Mouse (Mus musculus) ovary, adult 18-20 months (tissue): ENCODE measurements around the gene Rer1.

Source experiments
- DNase-seq: peaks from one replicate; pipeline ENCODE4 v3.0.0; 2022; ENCODE audit warnings: low spot score, mixed read lengths

Rer1 gene

DNA sequence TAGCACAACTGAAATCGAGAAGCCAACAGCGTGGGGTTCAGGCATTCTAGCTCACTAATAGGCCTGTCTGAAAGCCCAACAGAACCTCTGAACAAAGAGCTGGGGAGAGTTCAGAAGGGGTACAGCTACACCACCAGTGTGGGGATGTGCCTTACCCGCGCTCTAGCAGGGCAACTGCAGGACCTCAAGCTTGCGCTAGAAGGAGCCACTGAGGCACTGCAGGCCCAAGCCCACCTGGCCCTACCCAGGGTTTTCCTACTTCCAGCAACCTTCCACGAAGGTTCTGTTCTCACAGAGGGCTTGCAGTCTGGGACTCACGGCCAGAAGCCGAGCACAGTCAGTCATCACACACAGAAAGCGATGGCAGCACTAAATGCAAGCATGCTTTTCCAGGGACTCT lies 11.0 kb downstream of the Rer1 start:
- DNase-seq = no peak

DNA sequence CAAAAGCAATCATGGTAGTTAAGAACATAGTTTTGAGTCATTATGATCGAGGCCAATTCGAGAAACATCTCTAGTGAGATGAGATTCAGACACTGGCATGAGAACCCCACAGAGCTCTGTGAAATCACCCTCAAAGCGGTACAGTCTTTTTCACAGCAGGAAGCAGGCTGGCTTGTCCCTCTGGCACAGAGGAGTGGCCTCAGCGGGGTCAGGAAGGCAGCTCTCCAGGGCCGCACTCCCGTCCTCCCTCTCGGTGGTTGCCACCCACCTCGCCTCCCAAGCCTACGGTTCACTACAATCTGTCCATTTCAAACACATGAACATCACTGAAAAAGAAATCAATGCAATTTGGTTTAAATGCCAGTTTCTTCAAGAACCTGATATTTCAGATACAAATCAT lies 11.8 kb downstream of the Rer1 start:
- DNase-seq = no peak

DNA sequence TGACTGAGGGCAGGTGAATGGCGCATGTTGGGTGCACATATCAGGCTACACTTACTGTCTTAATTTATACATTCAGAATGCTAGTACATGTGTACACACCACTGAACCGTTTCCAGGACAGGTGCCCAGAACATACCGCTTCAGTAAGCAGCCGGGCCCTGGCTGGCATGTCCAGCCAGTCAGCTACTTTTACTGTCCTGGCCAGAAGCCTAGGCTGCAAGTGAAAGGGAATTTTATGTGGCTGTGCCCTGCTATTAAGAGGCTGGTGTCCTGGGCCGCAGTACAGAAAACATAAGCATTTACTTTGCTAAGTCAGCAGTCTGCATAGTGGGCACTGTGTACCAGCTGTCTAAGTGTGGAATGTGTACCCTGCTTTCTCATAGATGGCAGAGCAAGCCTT lies 15.3 kb downstream of the Rer1 start:
- no peak for DNase-seq

DNA sequence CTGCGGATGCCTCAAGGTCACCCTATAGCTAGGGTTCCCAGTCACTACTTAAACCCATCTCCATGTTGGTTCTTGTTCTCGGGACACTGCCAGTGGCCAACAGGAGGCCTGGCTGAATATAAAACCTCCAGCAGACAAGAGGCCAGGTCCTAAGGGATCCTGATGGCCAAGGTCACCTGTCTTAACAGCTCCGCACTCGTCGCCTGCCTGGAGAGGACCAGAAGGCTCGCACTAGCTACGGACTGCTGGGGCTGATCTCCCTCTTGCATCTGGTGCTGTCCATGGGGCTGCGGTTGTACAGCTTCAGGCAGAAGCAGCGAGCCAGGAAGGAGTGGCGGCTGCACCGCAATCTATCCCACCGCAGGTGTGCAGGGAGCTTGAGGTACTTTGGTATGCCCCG lies 16.0 kb downstream of the Rer1 start:
- no peak for DNase-seq

DNA sequence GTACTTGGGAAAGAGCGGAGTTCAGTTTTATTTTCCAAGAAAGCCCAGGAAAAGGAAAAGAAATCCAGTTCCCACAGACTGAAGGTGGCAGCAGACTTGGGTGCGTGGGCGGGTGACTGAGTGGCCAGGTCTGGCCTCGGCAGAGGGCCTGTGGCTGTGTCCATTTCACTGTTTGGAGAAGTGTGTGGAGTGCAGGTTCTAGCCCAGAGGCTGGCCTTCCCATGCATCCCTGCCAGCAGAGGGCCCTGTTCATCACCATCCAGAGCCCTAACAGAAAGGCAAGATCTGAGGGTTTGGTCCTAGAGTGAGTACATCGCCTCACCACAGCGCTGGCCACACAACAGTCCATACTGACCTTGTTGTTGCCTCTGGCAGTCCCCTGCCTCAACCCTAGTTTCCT lies 17.0 kb downstream of the Rer1 start:
- DNase-seq = no peak

DNA sequence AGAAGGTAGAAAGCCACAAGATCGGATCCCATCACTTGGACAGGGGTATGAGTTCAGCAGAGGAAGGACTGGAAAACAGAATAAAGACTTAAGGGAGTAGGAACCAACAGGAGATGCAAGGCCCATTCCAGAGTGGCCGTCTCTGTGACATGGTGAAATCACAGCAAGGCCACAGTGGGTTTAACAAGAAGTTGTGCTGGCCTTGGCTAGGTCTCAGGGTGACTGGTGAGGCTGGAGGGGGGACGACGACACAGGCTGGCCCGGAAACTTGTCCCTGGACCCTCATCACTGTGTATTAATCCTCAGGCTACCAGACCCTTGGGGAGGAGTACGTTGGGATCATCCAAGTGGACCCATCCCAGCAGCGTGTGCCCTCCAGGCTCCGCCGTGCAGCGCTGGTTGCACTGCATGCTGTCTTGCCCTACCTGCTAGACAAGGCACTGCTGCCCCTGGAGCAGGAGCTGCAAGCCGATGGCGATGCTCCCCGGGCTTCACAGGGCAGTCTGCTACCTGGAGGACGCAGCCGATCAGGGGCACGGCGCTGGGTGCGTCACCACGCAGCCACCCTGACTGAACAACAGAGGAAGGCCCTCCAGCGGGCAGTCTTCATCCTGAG lies 17.7 kb downstream of the Rer1 start:
- DNase-seq = no peak

DNA sequence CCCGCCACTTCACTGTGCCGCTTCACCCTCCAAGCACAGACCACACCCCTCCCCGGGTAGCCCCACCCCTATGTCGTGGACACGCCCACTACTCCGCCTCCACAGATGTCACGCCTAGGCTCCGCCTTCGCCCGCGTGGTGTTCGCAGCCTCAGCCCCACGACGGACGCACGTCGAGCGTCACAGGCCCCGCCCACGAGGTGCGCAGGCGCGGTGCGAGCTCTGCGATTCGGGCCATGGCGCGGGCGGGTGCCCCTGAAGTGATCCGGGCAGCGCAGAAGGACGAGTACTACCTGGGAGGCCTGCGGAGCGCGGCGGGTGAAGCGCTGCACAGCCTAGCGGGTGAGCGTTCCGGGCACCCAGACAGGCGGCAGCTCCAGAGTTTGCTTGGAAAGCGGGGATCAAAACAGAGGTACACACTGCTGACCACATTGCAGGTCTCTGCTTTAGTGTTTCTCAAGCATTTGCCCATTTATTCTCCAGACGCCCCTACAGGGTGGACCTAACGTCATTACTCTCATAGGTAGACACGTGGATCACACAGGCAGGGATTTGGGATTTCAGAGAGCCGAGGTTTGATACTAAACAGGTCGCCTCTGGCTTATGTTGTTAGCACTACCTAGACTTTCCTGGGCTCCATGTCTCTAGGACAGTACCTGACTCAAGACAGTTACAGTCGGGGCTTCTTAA lies 19.2 kb downstream of the Rer1 start, which contains the start of gene Pex10:
TSS of gene Pex10 (plus strand) at position 183 of the 689 bp plus-strand sequence.
- DNase-seq = peak; percentile 94

DNA sequence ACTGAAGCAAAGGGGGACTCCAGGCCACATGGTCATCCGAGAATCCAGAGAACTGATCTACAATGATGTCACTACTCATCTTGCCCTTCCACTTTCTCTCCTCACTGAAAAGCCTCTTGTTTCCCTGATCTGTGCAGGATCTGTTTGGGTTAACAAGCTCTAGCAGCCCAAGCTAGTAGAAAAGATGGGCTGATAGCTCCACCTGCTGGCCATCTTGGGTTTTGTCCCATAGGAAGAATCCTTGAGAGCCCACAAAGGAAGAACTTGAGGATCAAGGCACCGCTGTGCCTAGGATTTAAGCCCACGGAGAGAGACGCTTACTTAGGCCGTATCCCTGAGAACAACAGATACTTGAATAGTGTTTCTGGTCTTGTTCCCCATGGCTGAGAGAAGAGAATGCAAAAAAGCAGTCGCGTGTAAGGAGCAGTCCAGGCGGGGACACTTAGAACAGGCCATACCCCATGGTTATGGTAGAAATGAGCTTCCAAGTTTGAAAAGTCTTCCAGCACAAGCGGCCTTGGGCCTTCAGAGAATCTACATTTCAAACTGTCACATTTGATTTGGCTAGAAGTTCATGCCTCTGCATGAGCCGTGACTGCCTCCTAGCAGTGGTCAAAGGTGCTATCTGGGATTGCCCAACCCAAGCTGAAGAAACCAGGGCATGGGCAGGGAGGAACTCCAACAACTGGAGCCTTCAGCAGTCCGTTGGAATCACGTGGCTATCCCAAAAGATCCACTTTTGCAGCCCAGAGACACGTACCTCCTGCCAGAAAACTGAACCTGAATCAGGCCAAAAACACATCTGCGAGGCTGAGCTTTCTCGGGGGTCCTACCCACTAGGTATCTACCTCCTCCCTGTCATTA lies 20.0 kb downstream of the Rer1 start:
- DNase-seq = peak; percentile 66

DNA sequence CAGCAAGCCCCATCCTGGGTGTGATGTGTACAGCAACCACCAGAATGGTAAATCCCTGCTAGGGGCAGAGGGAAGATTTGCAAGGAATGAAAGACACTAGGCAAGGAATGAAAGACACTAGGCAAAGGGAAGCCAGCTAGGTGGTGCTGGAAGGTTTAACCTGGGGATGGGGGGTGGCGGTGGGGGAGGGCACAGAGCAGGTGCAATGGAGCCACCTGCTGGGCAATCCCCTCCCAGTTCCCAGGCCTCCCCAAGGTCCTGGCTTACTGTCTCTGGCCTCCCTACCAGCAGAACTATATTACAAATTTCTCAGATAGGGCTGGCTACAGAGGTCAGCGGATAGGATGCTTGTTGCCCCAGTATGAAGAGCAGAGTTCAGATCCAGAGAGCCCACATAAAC lies 21.7 kb downstream of the Rer1 start:
- DNase-seq = no peak

DNA sequence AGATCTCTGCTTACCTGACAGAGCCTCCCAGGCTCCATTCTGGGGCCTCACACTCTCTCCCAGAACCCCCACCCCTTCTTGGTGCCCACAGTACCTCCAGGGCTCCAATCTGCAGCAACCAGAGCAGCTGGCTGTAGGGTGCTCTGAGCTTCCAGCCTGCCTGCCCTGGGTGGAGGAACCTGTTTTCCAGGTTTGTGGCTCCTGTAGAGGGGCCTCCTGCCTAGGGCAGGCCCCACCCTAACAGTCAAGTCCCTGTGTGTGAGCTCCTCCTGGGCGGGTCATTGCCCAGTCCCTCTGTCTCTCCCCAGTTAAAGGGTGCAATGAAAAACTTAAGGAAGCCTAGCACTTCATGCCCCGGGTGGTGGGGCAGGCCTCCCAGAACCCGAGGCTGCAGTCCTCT lies 22.3 kb downstream of the Rer1 start:
- no peak for DNase-seq

DNA sequence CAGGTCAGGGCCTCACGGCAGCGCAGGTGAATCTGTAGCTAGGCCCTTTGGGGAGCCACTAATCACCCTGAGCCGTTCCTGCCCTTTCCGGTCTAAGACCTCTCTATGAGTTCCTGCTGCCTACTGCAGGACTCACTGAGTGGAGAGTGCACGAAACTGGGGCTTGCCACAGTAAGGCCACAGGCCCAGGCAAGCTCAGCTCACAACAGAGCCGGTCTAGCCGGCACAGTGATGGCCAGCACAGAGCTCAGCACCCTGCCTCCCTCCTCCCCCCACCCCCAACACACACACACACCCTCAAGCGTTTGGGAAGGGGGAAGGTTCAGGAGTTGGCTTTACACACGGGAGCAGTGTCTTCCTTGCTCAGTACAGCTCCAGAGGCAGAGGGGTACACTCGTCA lies 27.9 kb downstream of the Rer1 start:
- DNase-seq = no peak

DNA sequence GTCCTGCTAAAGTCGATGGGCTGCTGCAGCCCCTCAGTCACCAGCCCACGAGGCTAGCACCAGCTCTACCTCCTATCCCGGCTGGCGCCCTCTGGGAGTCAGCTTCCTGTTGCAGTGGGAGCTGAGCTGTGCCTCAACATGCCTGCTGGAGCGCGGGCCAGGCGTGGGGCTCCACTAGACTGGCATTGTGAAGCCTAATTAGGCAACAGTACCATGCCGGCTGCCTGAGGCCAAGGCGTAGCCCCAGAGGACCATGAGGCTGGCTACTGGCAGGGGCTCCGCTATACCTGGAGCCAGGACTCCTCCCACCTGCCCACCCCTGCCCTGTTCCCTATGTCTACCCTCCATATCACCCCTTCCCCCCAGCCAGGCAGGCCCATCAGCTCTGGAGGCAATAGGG lies 29.5 kb downstream of the Rer1 start, which contains the start of gene Plch2:
TSS of gene Plch2 (minus strand) at position 61 of the 400 bp plus-strand sequence.
- no peak for DNase-seq

DNA sequence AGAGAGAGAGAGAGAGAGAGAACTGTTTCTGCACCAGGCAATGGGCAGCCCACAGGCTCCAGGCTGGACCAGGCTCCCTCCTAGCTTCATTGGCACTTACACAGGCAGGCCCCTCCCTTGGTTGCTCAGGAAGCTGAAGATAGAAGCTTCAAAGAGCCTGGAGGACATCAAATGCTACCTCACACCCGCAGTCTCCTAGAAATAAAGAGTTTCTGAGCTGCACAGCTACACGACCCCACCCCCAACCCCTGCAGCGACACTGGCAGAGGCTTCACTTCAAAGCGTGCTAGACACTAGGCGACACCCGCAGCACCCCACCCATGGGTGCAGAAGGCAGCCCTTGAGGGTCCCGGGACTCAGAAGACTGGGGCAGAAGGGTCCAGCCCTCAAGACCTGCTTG lies 36.1 kb downstream of the Rer1 start:
- no peak for DNase-seq

DNA sequence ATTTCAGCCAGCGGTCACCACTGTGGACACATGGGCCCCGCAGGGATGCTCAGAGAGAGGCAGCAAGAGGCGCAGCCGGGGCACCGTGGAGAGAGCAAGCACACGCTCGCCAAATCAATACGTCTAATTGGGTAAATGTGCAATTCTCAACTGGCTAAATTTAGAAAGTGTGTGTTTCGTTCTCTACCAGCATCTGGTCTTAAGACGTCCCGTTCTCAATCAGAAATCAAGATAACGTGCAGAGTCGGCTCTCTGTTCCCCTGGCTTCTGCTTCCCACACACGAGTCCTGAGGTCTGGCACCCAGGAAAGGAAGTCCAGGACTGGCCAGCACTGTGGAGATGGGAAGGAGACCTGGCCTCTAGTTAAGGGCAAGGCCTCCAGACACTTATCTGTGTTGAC lies 39.5 kb downstream of the Rer1 start:
- DNase-seq = no peak

DNA sequence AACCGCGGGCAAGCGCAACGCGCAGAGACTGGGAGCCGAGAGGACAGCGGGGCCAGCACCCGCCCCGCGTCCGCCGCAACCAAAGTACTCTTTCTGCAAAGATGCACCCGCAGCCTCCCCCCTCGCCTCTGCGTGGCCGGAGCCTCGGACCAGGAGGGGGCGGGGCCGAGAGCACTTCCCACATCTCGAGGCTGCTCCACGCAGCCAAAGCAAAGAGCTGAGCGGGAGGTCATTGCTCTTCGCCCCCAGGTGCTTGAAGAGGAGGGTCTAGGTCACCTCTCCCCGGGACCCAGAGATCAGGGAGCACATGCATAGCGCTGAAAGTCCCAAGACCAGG lies 42.9 kb downstream of the Rer1 start:
- DNase-seq = no peak

DNA sequence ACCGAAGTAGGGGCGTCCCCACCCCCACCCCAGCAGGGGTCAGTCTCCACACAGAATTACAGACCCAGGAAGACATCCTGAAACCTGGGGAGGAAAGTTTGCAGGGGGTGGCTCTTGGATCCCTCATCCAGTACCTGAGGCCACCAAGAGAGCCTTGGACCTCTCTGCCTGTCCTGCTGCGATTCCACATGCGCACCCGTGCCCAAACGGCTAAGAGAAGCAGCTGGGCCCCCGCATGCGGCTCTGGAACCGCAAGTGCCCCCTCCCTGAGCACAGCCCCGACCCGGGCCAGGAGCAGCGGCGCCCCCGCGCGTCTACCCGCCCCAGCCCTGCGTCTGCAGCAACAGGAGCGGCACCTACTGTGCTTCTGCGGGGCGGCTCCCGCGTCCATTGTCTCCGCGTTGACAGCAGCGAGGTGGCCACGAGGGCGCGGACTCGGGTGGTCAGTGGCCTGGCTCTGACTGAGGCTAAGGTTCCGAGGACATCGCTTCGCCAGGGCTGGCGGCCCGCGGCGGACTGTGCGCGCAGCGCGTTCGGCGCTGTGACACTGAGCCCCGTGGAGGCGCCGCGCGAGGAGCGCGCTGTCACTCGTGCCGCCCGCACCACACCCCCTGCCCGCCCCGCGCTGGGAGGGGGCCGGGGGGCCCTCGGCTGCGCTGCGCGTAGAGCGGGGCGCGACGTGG lies 43.4 kb downstream of the Rer1 start:
- no peak for DNase-seq

DNA sequence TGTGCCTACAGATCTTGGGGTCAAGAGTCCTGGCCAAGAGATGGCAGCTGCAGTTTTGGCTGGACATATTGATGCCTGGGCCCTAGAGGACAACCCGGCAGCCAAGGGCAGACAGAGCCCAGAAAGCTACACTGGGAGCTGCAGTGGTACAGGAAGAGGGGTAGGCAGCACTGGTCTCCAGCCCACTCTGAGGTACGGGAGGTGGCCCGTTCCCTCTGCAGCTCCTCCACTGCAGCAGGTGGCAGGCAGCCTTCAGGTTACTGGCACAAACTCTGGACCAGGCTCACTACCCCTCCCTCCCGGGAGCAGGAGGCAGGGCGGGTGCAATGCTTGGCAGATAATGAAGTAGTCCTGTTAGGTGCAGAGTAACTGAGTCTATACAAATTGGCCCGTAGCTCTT lies 45.5 kb downstream of the Rer1 start:
- DNase-seq = no peak

DNA sequence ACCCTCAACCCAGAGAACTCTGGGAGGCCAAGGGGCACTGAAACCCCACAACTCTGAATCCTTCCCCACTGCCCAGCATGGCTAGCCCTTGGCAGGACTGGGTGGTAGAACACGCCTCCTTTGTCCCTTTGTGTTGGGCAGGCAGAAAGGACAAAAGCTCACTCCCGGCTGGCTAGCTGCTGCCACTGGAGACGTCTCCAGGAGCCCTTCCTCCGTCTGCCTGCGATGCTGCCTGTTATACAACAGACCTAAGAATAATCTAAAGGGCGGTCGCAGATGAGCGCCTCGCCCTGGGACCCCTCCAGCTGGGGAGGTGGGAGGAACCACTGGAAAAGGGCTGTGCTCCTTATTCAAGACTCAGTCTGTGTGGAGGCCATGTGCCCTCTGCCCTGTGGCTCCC lies 46.0 kb downstream of the Rer1 start:
- DNase-seq = no peak

DNA sequence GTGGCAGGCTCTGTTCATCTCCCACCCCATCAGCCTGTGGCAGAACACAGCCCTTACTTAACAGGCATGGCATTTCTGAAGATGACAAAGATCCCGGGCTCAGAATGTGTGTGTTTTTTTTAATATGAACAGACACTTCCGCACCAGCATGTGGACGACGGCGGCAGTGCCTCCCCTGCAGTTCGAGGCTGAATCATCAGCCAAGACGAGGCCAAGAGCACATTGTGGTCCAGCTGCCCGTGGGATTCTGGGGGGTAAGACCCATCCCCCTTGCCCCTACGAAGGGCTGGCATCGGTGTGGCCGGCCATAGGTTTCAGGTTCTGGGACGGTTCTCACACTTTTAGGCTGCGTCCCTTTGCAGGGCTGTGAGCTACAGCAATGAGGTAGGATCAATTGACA lies 51.4 kb downstream of the Rer1 start:
- no peak for DNase-seq

DNA sequence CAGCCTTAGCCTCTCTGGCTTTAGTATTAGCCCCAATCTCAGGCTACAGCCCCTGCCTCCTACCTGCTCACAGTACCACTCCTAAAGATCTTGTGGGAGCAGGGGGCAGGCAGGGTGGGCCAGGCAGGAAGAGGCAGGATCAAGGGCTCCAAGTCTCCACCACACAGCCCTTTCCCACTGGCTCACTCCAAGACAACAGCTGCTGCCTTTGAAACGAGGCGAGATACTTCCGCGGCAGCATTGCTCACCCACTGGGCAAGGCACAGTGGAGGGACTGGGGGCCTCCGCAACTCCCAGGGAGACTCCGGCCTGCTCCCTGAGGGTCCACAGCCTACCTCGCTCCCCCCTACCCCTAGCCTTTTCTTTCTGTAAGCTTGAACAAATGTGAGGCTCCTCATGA lies 52.0 kb downstream of the Rer1 start:
- no peak for DNase-seq

DNA sequence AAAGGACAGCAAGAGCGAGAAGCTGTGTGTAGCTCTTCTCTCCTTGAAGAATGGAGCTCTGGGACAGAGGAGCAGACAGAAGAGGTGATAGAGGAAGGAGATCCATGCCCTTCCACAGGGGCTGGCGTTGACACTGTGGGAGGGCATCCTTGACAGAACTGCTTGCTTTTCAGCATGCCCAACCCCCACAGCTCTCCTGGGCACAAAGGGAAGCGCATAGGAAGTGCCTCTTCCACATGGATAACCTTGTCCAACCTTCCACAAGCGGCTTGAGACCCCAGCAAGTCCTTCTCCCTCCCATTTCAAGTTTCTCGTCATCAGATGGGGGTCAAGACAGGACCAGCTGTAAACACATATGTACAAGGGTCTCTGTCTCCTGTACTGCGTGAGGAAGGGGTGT lies 53.1 kb downstream of the Rer1 start:
- no peak for DNase-seq

DNA sequence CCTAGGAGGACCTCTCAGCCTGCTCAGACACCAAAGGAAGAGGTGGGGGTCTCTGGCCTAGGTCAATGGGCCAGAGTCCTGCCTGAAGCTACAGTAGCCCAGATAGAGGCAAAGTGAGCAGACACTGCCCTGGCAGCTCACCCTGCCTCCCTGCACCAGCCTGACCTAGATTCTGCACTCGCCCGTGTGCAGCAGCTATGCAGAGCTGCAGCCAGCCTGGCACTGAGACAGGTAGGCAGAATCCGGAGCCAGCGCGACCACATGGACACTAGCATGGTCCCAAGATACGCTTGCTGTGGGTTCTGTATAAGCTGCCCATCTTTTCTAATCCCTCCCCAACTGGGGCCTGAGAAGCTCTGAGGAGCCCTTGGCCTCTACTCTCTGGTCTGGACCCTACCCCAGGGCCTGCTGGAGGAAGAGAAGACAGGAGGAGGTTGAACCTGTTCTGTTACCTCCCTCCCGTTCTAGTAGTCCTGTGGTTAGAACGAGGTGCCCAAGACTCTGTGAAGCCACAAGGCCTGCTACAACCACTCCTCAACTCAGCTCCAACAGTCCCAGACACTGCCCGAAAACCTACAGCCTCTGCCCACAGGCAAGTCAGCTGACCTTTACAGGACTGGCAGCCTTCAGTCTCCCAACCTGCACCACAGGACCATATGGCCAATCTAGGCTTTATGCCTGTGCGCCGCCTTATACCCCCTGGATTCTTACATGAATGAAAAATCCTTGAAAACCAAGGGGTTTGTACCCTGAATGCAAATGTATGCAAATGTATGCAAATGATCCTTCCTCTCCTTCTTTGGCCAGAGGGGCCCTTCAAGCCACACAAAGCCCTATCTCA lies 61.8 kb downstream of the Rer1 start:
- no peak for DNase-seq
